ENCODE assay signal across 1 mouse cellular context in genomic region chr11:11798690-11799089, GRCm38 (mm10).
TF ChIP-seq lines count a peak whose summit lies in the region.

No protein-coding gene starts in this region.

TF ChIP-seq in CH12.LX, 34 proteins besides CTCF, POLR2A, EP300 and RAD21 (continued from another document):
- no peak for TF ChIP-seq PAX5 (IDR thresholded peaks at IDR 0.05; ENCODE audit: low read length)
- no peak for TF ChIP-seq ELF1 (IDR thresholded peaks at IDR 0.05; ENCODE audit: low read depth, low read length)
- TF ChIP-seq MAZ (IDR thresholded peaks at IDR 0.05; ENCODE audit: low read depth, low read length), result no peak
